Mouse (Mus musculus) thymus, postnatal 36 days (tissue): ENCODE measurements at regions not wholly inside any gene's neighbourhood (a gene's known extent, or its start where the extent isn't known, plus 50 kb on each side); places are given as distances from the start of the nearest gene placed in this dataset.

Experiments
- DNase-seq, 2 experiments: peaks; one replicate each; pipeline ENCODE4 v3.0.0; 2022; ENCODE audit warnings: mixed read lengths in 2 of 2

DNA sequence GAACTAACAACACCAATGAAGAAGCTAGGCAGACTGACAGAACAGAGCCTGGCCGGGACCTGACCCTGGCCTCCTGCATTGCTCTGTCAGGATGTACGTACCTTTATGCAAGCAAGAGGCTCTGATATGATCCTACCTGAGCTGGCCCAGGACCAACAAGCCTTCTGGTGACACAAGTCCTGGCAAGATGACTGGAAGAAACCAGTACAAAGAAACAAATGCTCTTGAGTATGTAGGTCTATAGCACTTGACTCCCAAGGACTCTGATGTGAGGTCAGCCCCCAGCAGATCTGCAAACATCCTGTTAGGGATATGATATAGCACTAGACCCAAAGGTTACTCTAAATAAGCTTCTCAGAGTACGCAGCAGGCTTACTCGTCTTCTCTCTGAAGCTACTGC, 144.7 kb upstream of the Dyrk2 start:
- DNase-seq: no peak

DNA sequence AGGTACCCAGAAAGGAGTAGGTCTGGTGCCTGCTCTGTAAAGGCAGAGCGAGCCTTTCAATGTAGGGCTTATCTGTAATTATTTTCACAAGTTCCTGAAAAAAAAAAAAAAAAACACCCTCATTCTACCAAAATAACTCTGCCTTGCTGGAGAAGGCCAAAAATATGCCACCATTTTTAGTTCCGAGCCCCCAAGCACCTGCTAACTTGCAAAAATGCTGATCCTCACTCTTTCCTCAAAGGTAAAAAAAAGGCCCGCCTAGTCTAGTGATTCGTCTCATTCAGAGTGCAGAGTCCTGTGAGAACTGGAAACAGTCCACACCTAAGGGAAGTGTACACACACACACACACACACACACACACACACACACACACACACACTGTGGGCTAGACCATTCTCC, 143.7 kb upstream of the Dyrk2 start:
- no peak for DNase-seq

DNA sequence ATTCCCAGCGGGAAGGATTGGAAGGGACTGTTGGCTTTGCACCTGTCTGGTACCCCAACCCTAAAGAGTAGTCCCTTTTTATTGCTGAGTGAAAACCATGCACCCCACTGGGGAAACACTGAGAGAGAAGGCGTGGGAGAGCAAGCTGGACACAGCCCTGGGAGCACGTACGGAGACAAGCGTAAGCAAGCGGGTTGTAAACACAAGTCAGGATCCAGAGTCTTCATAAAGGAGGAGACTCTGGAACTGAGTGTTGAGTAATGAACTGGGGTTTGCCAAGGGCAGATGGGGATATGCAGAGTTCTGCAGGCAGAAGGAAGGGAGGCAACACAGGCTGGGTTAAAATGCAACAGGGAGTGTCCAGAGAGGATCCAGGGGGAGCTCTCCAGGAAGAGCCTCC, 141.5 kb upstream of the Dyrk2 start:
- peak in 1 of 2 experiments; percentile 37 for DNase-seq

- peak; percentile 71 to 80 for DNase-seq
Measured at GRCm38 (mm10) chr10:119010884-119011283, 140.9 kb upstream of the Dyrk2 start.

DNA sequence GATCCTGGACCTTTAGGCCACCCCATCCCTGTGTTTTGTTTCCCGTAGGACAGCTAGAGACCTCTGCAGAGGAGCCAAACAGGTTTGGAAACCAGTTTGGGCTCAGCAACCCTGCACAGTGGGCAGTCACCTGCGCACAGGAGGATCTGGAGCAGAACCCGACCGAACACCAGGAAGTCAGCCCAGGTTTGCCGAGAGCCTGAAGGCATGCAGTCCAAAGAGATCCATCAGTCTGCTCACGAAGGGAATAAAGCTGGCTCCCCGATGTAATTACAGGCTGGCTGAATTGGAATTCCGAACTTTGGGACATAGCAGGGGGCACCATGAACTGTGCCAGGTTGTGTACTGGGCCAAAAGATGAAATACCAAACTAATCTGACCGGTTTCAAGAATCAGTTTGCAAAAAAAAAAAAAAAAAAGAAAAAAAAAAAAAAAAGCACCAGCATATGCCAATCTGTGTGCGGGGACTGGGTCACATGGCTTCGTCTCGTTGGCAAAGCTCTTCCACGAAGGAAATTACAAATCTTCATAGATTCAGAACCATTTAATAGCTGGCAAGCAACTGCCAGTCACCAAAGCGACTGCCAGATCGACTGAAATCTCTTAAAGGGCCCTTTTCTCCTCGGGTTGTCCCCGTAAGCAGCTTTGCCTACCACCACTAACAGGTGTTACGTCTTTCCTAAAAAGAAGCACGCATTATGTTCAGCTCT, 137.0 kb upstream of the Dyrk2 start:
- DNase-seq: no peak

DNA sequence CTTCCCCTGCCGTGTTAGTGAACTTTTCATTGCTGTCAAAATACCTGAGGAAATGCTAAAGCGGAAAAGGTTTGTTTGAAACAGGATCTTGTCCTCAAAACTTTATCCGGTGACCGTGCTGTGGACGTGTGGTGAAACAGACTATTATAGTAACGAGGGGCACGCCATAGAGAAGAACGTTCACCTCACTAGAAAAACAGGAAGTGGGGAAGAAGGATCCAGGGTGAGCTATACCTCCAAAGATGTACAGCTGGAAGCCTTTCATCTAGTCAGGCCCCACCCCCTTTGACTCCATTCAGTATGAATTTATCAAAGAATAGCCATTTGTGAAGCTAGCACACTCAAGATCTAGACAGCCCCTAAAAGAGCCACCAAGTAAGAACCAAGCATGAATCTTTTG, 135.5 kb upstream of the Dyrk2 start:
- peak; percentile 46 to 66 for DNase-seq

- no peak for DNase-seq
Measured at GRCm38 (mm10) chr10:119004426-119004825, 134.4 kb upstream of the Dyrk2 start.

GRCm38 (mm10) chr10:119003839-119004238, 133.8 kb upstream of the Dyrk2 start:
- DNase-seq: peak in 1 of 2 experiments; percentile 27

DNA sequence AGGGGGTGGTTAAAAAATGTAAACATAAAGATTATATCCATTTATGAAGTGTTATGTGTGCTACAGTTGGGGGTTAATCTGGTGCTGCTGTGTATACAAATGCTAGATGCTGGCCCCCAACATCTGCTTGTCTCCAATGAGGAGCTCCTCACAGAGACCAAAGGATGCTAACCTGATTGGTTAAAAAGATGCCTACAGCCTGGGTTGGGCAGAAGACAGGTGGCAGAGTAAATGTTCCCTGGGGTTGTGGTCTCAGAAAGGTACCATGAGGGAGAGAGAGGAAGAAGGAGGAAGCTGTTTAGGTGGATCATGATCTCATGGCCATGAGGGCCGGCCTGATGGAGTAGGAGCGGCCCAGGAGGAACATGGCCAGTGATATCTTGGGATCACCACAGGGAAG, 133.0 kb upstream of the Dyrk2 start:
- DNase-seq: peak; percentile 34 to 51

DNA sequence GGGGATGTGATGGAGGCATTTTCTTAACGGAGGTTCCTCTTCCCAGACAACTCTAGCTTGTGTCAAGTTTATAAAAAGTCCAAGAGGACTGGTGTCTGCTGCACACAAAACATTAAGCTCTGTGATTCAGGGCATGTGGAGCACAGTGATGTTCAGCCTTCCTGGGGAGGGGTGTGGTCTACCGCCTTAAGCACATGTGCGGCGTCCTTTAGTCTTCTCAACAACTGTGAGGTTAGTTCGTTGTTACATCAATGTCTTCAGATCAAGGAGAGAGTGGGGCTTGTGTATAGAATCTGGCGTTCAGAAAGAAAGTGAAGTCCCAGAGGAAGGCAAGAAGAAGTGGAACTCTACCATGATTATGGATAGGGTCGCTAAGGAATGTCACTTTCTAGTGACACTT, 131.9 kb upstream of the Dyrk2 start:
- DNase-seq: peak; percentile 36 to 63

DNA sequence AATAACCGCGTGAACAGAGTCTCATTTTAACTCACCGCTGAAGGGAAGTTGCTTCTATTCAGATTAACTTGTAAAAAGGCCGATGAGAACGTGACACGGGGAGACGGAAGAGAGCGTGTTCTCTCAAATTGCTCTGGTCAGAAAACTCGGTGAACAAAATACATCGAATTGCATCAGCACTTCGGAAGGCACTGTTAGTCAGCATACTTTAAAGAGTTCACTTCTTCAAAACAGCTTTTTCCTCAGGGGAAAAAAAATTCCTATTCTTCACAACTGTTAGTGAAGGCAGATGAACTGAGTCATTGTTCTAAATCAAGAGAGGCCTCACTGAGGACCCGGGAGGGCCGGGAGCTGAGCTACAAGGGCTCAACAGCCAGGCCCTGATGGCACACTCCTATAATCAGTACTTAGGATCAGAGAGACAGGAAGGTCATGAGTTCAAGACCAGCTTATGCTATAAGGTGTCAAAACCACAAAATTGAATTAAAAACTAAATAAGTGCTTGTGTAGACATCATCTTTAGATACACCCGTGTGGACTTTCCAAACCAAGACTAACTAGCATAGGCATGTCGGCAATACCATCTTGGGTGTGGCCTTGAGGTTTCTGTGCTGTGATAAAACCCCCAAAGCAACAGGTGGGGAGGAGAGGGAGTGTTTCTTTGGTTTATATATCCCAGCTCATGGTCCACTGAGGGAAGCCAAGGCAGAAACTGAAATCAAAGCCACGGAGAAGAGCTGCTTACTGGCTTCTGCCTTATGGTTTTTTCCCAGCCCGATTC, 131.2 kb upstream of the Dyrk2 start:
- no peak for DNase-seq

GRCm38 (mm10) chr10:118998966-118999365, 129.0 kb upstream of the Dyrk2 start:
- DNase-seq: no peak

DNA sequence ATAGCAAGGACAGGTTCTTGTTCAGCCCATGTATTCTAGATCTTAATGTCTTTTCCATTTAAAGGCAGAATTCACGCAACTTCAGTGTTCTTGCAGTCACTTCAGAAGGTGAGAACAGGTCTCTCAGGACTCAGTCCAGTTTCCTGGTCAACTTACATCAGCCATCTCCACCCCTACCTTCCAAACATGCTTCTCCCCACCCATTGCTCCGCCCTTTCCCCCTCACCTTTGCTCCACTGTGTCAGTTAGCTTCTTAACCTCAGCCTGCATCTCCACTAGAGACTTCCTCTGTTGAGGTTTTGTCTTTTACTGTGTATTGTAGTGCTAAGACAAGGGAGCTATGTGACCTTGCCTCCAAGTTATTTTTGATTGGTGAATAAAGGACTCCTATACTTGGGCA, 127.0 kb upstream of the Dyrk2 start:
- no peak for DNase-seq

GRCm38 (mm10) chr10:118993819-118994574, 124.0 kb upstream of the Dyrk2 start:
- DNase-seq: no peak

GRCm38 (mm10) chr10:118991213-118991612, 121.2 kb upstream of the Dyrk2 start:
- DNase-seq: no peak

DNA sequence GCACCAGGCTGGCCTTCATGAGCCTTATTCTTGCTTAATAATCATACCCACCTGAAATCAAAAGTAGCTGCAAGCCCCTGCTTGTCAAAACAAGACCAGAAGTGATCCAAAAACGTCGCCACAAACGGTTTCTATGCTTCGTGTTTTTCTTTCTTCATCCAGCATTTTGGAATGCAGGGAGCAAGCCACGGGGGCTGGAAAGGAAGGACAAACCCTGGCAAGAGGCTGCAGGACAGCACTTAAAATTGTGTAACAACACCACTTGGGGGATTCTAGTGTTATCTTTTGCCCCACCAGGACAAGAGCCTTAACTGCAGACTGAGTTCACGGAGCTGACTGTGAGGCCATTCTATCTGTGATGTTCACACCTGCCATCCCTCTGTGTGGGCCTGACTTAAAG, 120.5 kb upstream of the Dyrk2 start:
- no peak for DNase-seq

GRCm38 (mm10) chr10:118989812-118990211, 119.8 kb upstream of the Dyrk2 start:
- DNase-seq: no peak

DNA sequence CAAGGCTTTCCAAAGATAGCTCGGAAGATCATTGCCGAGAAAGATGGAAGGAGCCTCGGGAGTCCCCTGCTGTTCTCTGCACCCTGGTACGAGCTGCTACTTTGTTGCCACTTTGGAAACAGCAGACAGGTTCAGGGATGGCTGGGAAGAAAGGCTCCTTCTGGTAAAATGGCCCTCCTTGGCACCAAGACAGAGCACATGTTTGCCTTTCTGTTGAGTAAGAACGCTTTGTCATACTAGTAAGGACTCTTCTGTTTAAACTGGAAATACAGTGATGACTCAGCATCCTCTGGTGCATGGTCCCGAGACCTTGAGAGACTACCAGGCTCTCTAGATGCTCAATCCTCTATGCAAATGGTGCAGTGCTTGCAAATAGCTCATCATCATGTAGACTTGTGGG, 118.2 kb upstream of the Dyrk2 start:
- DNase-seq: no peak

DNA sequence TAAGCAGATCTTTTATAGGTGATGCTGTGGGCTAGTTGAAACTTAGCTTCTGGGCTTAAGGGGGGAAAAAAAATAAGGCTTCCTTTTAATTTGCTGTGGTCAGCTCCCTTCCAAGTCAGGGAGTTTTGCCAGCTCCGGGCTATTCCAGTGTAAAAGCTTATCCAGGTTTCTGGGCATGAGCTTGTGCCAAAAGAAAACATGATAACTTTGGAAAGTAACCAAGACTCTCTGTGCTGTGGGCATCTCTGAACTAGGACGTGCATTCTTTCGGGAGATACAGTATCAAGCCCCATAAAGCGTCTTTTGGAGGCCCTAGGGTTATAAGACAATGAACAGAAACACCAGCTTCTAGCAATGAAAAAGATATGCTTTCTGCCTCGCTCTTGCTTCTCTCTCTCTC, 114.6 kb upstream of the Dyrk2 start:
- no peak for DNase-seq

GRCm38 (mm10) chr10:118981446-118981845, 111.4 kb upstream of the Dyrk2 start:
- DNase-seq: no peak

- peak; percentile 51 to 80 for DNase-seq
Measured at GRCm38 (mm10) chr10:118979339-118979738, 109.3 kb upstream of the Dyrk2 start.

- DNase-seq: peak; percentile 57 to 77
Measured at GRCm38 (mm10) chr10:118978181-118978743, 108.3 kb upstream of the Dyrk2 start.

GRCm38 (mm10) chr10:118976447-118976846, 106.4 kb upstream of the Dyrk2 start:
- DNase-seq: no peak
